Mouse (Mus musculus): ENCODE results near the gene Srsf7. TPM values are rescaled to one million over a fixed set of nuclear protein-coding genes. Genes with fewer than 3 reads are reported as not detected.
"Not testable (repeated sequence)": the region's sequence is repeated elsewhere in the genome, so short reads cannot be mapped to it uniquely, and the experiment has no call there.

Srsf7 gene
- polyA plus RNA-seq, 1 experiment from 2014 or later = 917 TPM

GRCm38 (mm10) chr17:80225142-80225541 lies 18.0 kb upstream of the Srsf7 start:
- peak overlapping the region; percentile 66 for H3K4me3 ChIP-seq
- not testable (repeated sequence) for H3K27me3 ChIP-seq (ENCODE audit: poor library complexity, severe bottlenecking); H3K9me3 ChIP-seq; DNase-seq (ENCODE audit: extremely low spot score, low spot score)
- 66% methylated on average over 5 of the region's 5 CpGs for WGBS
- peaks cover 34% of the 10 kb centered on the region for H3K36me3 ChIP-seq (replicated peaks)
- H3K27ac ChIP-seq = peak overlapping the region; percentile 91
- H3K4me1 ChIP-seq = peaks cover 10% of the 10 kb centered on the region

- Histone ChIP-seq H3K27me3 (ENCODE audit: poor library complexity, severe bottlenecking) (no peaks in the 10 kb centered on the region), H3K4me1 (peaks cover 10% of the 10 kb centered on the region), H3K27ac (peak within 1 kb of the TSS; percentile 91), H3K36me3 (replicated peaks) (peaks cover 33% of the 10 kb centered on the region), H3K9me3 (no peaks in the 10 kb centered on the region), H3K4me3 (peak within 1 kb of the TSS; percentile 66)
- WGBS = 1% methylated on average over 33 of the region's 33 CpGs
- peak; percentile 87 for DNase-seq (ENCODE audit: extremely low spot score, low spot score)
These were observed 17.4 kb upstream of the Srsf7 start, which contains the start of gene Gemin6 for GRCm38 (mm10) chr17:80224326-80225116. TSS of gene Gemin6 (plus strand) at chr17:80224441.

GRCm38 (mm10) chr17:80223829-80224228 lies 16.7 kb upstream of the Srsf7 start:
- DNase-seq (ENCODE audit: extremely low spot score, low spot score) = no peak
- no peaks in the 10 kb centered on the region for H3K27me3 ChIP-seq (ENCODE audit: poor library complexity, severe bottlenecking)
- H3K4me1 ChIP-seq = peaks cover 10% of the 10 kb centered on the region
- H3K9me3 ChIP-seq = no peaks in the 10 kb centered on the region
- H3K36me3 ChIP-seq (replicated peaks) = peaks cover 26% of the 10 kb centered on the region
- H3K4me3 ChIP-seq = peak overlapping the region; percentile 66
- peak overlapping the region; percentile 91 for H3K27ac ChIP-seq
- 16% methylated on average over 9 of the region's 9 CpGs for WGBS

GRCm38 (mm10) chr17:80221890-80222628 lies 15.0 kb upstream of the Srsf7 start:
- H3K4me3 ChIP-seq = no peak overlapping the region
- 79% methylated on average over 3 of the region's 3 CpGs for WGBS
- no peaks in the 10 kb centered on the region for H3K9me3 ChIP-seq
- H3K36me3 ChIP-seq (replicated peaks) = peaks cover 8% of the 10 kb centered on the region
- H3K4me1 ChIP-seq = peaks cover 10% of the 10 kb centered on the region
- no peak for DNase-seq (ENCODE audit: extremely low spot score, low spot score)
- H3K27me3 ChIP-seq (ENCODE audit: poor library complexity, severe bottlenecking) = no peaks in the 10 kb centered on the region
- no peak overlapping the region for H3K27ac ChIP-seq

- Histone ChIP-seq H3K9me3 (no peaks in the 10 kb centered on the region), H3K27me3 (ENCODE audit: poor library complexity, severe bottlenecking) (no peaks in the 10 kb centered on the region), H3K27ac (no peak overlapping the region), H3K4me1 (peaks cover 10% of the 10 kb centered on the region), H3K36me3 (replicated peaks) (peaks cover under 1% of the 10 kb centered on the region), H3K4me3 (no peak overlapping the region)
- 72% methylated on average over 9 of the region's 9 CpGs for WGBS
- no peak for DNase-seq (ENCODE audit: extremely low spot score, low spot score)
These were observed 14.1 kb upstream of the Srsf7 start for GRCm38 (mm10) chr17:80221202-80221601.

GRCm38 (mm10) chr17:80220131-80220530 lies 13.0 kb upstream of the Srsf7 start:
- H3K9me3 ChIP-seq = no peaks in the 10 kb centered on the region

GRCm38 (mm10) chr17:80213998-80214397 lies 6.9 kb upstream of the Srsf7 start:
- H3K36me3 ChIP-seq (replicated peaks); H3K27ac ChIP-seq; H3K4me3 ChIP-seq; H3K27me3 ChIP-seq (ENCODE audit: poor library complexity, severe bottlenecking); H3K9me3 ChIP-seq; H3K4me1 ChIP-seq; DNase-seq (ENCODE audit: extremely low spot score, low spot score): not testable (repeated sequence)
- WGBS = 94% methylated on average over 4 of the region's 4 CpGs

More at GRCm38 (mm10) chr17:80220131-80220530, 13.0 kb upstream of the Srsf7 start:
- DNase-seq (ENCODE audit: extremely low spot score, low spot score) = no peak
- Histone ChIP-seq H3K4me1 (peaks cover 9% of the 10 kb centered on the region), H3K36me3 (replicated peaks) (no peaks in the 10 kb centered on the region), H3K27ac (no peak overlapping the region), H3K4me3 (no peak overlapping the region), H3K27me3 (ENCODE audit: poor library complexity, severe bottlenecking) (no peaks in the 10 kb centered on the region)
- WGBS = 85% methylated on average over 2 of the region's 2 CpGs

- H3K9me3 ChIP-seq = no peaks in the 10 kb centered on the region
- H3K36me3 ChIP-seq (replicated peaks) = peaks cover 46% of the 10 kb centered on the region
- H3K27ac ChIP-seq = peak overlapping the region; percentile 98
- peak overlapping the region; percentile 97 for H3K4me3 ChIP-seq
- peaks cover 18% of the 10 kb centered on the region for H3K4me1 ChIP-seq
- under 1% methylated on average over 36 of the region's 36 CpGs for WGBS
- H3K27me3 ChIP-seq (ENCODE audit: poor library complexity, severe bottlenecking) = no peaks in the 10 kb centered on the region
- no peak for DNase-seq (ENCODE audit: extremely low spot score, low spot score)
These were observed 821 bp downstream of the Srsf7 start for GRCm38 (mm10) chr17:80206301-80206670.

GRCm38 (mm10) chr17:80205657-80206056 lies 1.4 kb downstream of the Srsf7 start:
- Histone ChIP-seq H3K4me1 (peaks cover 18% of the 10 kb centered on the region), H3K4me3 (peak overlapping the region; percentile 97), H3K27me3 (ENCODE audit: poor library complexity, severe bottlenecking) (no peaks in the 10 kb centered on the region), H3K36me3 (replicated peaks) (peaks cover 52% of the 10 kb centered on the region), H3K9me3 (no peaks in the 10 kb centered on the region), H3K27ac (peak overlapping the region; percentile 98)
- WGBS = 39% methylated on average over 5 of the region's 5 CpGs
- no peak for DNase-seq (ENCODE audit: extremely low spot score, low spot score)

- WGBS = 86% methylated on average over 3 of the region's 3 CpGs
- Histone ChIP-seq H3K9me3 (no peaks in the 10 kb centered on the region), H3K4me3 (no peak overlapping the region), H3K4me1 (no peaks in the 10 kb centered on the region), H3K27me3 (ENCODE audit: poor library complexity, severe bottlenecking) (no peaks in the 10 kb centered on the region), H3K27ac (no peak overlapping the region), H3K36me3 (replicated peaks) (peaks cover 99% of the 10 kb centered on the region)
- DNase-seq (ENCODE audit: extremely low spot score, low spot score) = no peak
These were observed 7.8 kb downstream of the Srsf7 start for GRCm38 (mm10) chr17:80199160-80199778.

GRCm38 (mm10) chr17:80193075-80193474 lies 14.0 kb downstream of the Srsf7 start:
- DNase-seq (ENCODE audit: extremely low spot score, low spot score) = no peak
- H3K27me3 ChIP-seq (ENCODE audit: poor library complexity, severe bottlenecking) = no peaks in the 10 kb centered on the region
- no peak overlapping the region for H3K4me3 ChIP-seq
- H3K9me3 ChIP-seq = no peaks in the 10 kb centered on the region
- H3K4me1 ChIP-seq = peaks cover 7% of the 10 kb centered on the region; the same call in 1 of the 2 replicates
- H3K36me3 ChIP-seq (replicated peaks) = peaks cover 42% of the 10 kb centered on the region
- H3K27ac ChIP-seq = no peak overlapping the region
- 72% methylated on average over 5 of the region's 5 CpGs for WGBS

- WGBS = 89% methylated on average over 10 of the region's 10 CpGs
- Histone ChIP-seq H3K4me1 (no peaks in the 10 kb centered on the region), H3K4me3 (no peak overlapping the region), H3K27ac (no peak overlapping the region), H3K27me3 (ENCODE audit: poor library complexity, severe bottlenecking) (no peaks in the 10 kb centered on the region), H3K36me3 (replicated peaks) (no peaks in the 10 kb centered on the region), H3K9me3 (no peaks in the 10 kb centered on the region)
- DNase-seq (ENCODE audit: extremely low spot score, low spot score) = no peak
These were observed 23.5 kb downstream of the Srsf7 start for GRCm38 (mm10) chr17:80183615-80184014.

- no peak for DNase-seq (ENCODE audit: extremely low spot score, low spot score)
- no peak overlapping the region for H3K27ac ChIP-seq
These were observed 26.6 kb downstream of the Srsf7 start for GRCm38 (mm10) chr17:80180468-80180867.

More at GRCm38 (mm10) chr17:80180468-80180867, 26.6 kb downstream of the Srsf7 start:
- Histone ChIP-seq H3K4me1 (no peaks in the 10 kb centered on the region), H3K9me3 (no peaks in the 10 kb centered on the region), H3K27me3 (ENCODE audit: poor library complexity, severe bottlenecking) (no peaks in the 10 kb centered on the region), H3K36me3 (replicated peaks) (no peaks in the 10 kb centered on the region), H3K4me3 (no peak overlapping the region)
